Mouse (Mus musculus) mature B cell (primary cell): Measurements from ENCODE around the gene Sft2d2.

Experiments used
- in situ Hi-C: fragments of 300-500 bp; cut with MboI; formaldehyde crosslinking; loops from 2 replicates; pipeline ENCODE4 v1.14.3; 2019

Sft2d2 gene

DNA sequence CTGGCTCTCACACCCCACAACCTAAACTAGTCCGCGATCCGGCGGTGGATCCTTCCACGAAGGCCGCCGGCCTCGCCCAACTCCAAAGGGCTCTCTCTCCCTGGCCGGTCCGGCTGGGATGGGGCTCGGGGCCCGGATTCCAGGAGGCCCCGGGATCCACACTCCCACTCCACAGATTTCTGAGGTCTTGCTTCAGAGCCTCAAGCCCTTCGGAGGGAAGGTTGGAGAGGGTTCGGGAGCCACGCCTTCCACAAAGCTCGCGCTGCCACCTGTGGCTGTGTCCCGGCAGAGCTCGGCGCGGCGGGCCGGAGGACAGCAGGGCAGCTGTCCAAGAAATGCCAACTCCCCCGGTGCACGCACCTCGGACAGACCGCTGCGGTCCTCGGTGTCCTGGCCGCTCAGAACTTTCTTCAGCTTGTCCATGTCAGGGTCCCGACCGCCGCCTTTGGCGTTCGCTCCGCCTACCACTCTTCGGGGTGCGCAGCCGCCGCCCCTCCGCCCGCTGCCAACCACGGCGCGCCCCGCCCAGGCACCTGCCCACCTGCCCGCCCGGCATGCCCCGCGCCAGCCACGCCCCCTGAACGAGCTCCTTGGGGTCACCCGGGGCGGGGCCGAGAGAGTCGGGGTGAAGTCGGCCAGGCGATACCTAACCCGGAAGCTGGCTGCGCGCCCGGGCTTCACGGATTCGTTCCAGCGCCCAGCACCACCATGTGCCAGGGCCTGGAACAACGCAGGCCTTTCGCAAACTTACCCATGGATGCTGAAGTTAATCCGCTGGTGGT lies at the start of gene Sft2d2:
TSS of gene Sft2d2 (minus strand) at position 559 of the 782 bp plus-strand sequence.
- in situ Hi-C loops: no loop called here

DNA sequence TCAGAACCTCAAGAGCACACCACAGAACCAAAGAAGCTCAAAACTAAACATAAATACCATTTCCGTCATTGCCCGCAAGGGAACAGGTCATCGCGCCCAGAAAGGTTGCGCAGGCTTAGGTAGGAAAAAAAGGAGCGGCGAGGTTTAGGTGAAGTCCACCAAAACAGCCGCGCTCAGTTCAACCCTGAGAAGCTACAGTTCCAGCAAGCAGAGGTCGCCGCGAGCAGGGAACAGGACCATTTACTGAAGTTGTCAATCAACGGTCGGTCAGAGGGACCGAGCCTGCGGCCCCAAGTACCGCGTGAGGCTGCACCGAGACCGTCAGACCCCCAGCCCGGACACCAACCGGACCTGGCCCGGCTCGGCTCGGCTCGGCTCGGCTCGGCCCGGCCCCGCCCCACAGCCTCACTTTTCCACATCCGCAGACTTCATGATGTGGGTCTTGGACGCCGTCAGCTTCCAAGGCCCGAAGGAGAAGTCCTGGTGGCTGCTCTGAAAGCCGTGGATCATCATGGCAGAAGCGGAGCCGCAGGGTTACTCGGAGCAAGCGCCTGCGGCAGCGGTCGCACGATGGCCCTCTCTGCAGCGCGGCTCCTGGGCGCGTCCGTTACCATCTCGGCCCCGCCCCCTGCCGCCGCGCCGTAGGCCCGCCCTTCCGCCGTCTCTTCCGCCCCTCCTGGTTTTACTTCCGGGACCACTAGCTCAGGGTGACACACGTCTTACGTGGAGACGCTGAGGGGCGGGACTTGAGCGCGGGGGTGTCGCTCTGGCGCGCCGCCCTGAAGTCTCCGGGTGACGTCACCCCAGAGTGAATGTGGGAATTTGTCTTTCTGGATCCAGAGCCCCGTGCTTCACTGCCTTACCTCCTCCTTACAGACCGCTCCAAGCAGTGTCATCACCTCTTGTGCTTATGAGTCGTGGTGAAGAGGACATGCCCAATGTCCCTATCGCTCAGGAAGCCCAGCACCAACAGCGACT lies 42.4 kb upstream of the Sft2d2 start, which contains the start of gene Tiprl:
TSS of gene Tiprl (minus strand) at position 676 of the 978 bp plus-strand sequence.
- in situ Hi-C loops: no loop called here

GRCm38 (mm10) chr1:165235846-165236245 lies 41.6 kb upstream of the Sft2d2 start:
- in situ Hi-C loops: no loop called here

DNA sequence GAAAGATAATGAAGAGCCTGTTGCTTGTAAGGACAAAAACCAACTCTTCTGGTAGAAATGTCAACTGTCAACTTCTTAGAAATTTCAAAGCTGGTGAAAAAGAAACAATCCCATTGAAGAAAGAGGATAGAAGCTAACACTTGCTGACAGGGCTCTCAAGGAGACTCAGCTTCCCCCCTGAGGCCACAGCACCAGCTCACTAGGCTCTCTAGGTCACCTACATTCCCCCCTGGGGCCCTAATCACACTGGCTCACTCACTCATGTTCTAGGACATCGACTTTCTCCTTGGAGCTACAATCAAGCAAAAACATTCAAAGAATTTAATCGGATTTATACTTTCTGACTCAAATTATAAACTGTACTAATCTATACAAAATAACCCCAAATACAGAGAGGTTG lies 39.6 kb upstream of the Sft2d2 start:
- in situ Hi-C loops: no loop called here

GRCm38 (mm10) chr1:165230691-165231090 lies 36.5 kb upstream of the Sft2d2 start:
- in situ Hi-C loops: no loop called here

- in situ Hi-C loops: no loop called here
Measured at GRCm38 (mm10) chr1:165229577-165229976, 35.3 kb upstream of the Sft2d2 start.

- in situ Hi-C loops: no loop called here
Measured at GRCm38 (mm10) chr1:165217023-165217589, 22.9 kb upstream of the Sft2d2 start.

DNA sequence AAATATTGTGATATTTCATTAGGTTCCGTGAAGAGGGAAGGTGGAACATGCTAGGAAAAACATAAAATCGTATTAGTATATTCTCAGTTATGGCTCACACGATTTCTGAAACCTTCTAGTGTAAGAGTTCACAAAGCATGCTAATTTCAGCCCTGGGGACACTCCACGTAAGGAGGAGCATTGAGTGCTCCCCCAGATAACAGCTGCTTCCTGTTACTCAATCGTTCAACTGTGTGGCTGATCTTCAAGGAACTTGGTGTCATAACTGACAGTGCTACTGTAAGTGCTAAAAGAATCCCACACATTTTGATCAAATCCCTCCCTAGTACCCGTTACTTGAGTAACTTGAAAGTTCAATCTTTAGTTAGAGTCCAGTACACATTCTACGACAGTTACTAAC lies 21.6 kb upstream of the Sft2d2 start:
- in situ Hi-C loops: no loop called here

DNA sequence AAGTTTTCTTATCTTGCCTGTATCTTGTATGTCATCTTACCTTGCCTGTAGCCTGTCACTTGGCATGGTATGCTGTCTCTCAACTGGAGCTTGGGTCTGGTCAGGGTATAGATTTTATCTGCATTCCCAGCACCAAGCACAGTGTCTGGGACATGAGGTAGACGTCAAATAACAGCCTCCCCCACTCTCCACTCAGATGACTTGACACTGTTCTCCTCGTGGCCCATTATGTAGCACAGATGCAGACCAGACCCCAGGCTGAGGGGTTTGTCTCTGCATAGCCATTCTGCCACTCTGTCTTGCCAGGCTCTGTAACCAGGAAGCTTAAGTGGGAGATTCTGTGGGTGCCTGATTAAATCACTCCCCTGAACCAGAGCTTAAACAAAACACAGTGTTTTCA lies 11.4 kb upstream of the Sft2d2 start:
- in situ Hi-C loops: no loop called here

DNA sequence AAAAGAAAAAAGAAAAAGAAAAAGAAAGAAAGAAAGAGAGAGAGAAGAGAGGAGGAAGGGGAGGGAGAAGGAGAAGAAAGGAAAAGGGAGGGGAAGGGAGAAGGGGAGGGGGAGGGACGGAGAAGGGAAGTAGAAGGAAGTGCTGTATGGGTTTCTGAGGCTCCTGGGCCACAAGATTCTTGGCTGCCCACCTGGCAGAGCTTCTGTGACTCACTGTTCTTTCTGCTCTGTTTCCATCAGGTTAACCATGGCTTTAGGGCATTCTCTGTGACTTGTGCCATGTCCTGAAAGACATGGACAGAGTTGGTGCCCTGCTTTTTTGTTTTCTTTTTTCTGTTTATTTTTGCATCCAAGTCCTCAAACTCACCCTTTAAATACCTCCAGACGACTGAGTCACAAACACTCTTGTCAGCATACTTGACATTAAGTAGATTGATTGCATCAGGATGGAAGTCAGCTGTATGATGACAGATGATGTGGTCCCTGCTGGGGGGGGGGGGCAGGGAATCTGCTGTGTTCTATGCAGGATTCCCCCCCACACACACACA lies 9.3 kb upstream of the Sft2d2 start:
- in situ Hi-C loops: no loop called here

GRCm38 (mm10) chr1:165201445-165202012 lies 7.3 kb upstream of the Sft2d2 start:
- in situ Hi-C loops: no loop called here

DNA sequence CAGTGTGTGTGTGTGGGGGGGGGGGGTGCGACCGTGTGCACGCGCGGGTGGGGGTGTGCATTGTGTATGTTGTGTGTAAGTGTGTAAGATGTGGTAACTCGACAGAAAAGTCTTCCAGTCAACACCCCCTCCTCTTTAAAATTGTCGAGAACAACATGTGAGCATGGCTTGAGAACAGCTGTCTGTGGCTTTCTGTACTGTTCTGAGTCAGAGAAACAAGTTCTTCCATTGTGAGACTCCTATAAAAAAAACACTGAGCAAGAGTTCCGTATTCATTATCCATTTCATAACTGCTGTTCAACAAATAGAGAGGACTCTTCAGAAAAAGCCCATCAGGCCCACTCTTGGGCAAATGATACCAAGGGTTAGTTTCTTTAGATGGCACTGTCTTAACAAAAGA lies 6.5 kb upstream of the Sft2d2 start:
- in situ Hi-C loops: no loop called here

GRCm38 (mm10) chr1:165199639-165200038 lies 5.4 kb upstream of the Sft2d2 start:
- in situ Hi-C loops: no loop called here

- in situ Hi-C loops: no loop called here
Measured at GRCm38 (mm10) chr1:165198951-165199350, 4.7 kb upstream of the Sft2d2 start.

- in situ Hi-C loops: no loop called here
Measured at GRCm38 (mm10) chr1:165197875-165198274, 3.6 kb upstream of the Sft2d2 start.

DNA sequence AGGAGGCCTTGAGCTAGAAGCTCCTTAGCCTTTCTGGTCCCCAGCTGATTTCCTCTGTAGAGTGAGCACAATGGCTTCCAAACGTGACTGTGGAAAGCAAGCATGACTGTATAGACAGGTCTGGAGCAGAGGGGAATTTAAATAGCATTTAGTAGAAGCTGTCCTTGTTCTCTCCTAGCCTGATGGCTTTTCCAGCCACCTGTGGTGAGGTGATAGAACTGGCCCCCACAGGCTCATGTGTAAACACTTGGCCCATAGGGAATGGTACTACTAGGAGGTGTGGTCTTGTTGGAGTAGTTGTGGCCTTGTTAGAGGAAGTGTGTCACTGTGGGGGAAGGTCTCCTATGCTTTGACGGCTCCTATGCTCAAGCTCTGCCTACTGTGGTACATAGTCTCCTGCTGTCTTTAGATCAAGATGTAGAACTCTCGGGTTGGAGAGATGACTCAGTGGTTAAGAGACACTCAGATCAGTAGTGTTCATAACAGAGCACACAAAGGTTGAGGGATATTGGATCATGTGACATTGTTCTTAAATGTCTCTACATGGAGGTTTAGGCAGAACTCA lies 1.2 kb upstream of the Sft2d2 start:
- in situ Hi-C loops: no loop called here

GRCm38 (mm10) chr1:165194662-165195013 lies 400 bp upstream of the Sft2d2 start:
- in situ Hi-C loops: no loop called here

DNA sequence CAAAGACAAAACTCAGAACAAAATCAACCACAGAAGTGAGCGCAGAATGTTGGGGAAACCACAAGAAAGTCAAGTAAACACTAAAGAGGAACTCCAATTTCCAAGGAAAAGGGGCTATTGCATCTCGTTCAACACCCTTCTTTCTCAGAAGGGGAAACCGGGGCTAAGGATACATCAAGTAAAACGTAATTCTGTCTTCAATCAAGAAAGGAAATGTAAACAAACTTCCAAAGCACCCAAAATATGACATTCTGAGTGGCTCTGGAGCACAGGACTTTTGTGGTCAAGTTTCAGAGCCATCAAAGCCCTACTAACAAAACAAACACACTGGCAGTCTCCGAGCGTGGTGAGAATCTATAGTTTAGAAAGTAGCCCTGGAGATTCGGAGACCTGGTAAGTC lies 812 bp downstream of the Sft2d2 start:
- in situ Hi-C loops: no loop called here

DNA sequence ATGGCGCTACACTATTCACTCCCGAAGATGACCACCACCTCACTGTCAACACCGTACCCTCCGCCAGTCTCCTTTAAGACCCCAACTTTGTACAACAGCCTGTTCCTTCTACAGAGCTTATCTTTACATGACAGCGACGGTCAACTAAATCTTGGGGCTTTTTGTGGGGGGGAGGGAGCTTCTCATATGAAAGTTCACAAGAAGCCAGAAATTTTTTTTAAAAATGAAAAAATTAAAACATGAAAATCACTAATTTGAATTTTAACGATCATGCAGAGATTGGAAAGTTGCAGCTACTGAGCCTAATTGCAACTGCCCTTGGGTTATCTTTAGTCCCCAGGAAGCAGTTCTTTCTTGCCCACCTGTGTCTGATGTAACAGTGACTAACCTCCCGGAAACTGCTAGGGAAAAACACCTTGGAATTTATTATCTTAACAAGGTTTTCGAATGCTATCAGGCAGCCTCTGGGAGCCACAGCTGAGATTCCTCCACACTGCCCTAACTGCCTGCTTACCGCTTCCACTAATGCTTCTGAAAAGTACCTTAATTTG lies 1.4 kb downstream of the Sft2d2 start:
- in situ Hi-C loops: no loop called here

GRCm38 (mm10) chr1:165192102-165192501 lies 2.1 kb downstream of the Sft2d2 start:
- in situ Hi-C loops: no loop called here

- in situ Hi-C loops: no loop called here
Measured at GRCm38 (mm10) chr1:165191611-165192010, 2.6 kb downstream of the Sft2d2 start.
